Mouse (Mus musculus) liver, adult 2 months (tissue): ENCODE measurements around the gene Dennd1c.

Source experiments
- CTCF ChIP-seq: fragments of 200-500 bp; IDR thresholded peaks from 2 replicates; pipeline ENCODE4 v1.5.1; 2011; ENCODE audit warnings: low read depth, low read length, control low read depth
- POLR2A ChIP-seq: fragments of 200-500 bp; IDR thresholded peaks from 2 replicates; pipeline ENCODE4 v1.6.1; 2011; ENCODE audit warnings: low read length, control low read depth; ENCODE audit not compliant: insufficient read depth; ENCODE audit errors: extremely low read depth

- 0 out of 2 replicates have a peak, but pooled peaks have one; percentile 19 for TF ChIP-seq POLR2A
- TF ChIP-seq CTCF: no peak
Observed at GRCm38 (mm10) chr17:57062011-57062521, 16.2 kb downstream of the Dennd1c start.
